Mouse (Mus musculus): ENCODE results near the gene A2ml1. TPM values are rescaled to one million over a fixed set of nuclear protein-coding genes. Genes with fewer than 3 reads are reported as not detected.

The A2ml1 gene
- polyA plus RNA-seq (2015; fragmentation: Nextera tagmentation; extraction: Ambion mirVana): 13.2 and 17.3 TPM in 2 replicates

DNA sequence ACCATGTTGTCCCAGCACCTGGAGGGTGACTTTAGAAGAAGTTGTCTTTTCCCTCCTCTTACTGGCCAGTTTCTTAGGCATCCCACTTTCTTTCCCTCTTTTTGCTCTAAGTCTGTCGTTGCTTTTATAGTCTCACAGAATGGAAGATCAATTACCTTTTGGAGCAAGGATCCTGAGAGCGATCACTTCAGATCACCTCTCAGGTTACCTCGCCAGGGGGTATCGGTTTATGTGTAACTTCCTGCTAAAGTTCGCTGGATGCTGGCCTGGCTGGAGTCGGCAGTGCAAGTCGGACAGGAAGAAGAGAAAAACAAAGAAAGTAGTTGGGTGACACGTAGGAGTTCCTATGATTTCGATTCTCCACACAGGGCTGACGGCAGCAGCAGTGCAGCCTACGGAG lies at the start of gene A2ml1:
Gene A2ml1 (minus strand): TSS at position 101 of the 400 bp plus-strand sequence.

DNA sequence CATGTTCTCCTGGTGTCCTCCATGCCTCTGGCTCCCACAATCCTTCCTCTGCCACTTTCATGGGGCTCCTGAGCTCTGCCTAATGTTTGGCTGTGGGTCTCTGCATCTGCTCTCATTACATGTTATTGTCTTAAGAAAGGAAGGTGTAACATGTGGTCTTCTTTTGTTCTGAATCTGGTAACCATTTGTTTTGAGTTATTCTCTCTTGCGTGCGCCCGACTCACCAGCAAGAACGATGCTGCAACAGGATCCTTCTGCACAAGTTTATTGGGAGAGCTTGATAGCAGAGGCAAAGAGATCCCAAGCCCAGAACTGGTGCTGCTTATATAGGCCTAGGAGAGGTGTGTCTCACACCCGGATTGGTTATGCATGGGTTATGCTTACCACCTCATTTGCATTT lies 42.0 kb upstream of the A2ml1 start, which contains the start of gene Klrb1a:
Gene Klrb1a (minus strand): TSS at position 101 of the 400 bp plus-strand sequence.

DNA sequence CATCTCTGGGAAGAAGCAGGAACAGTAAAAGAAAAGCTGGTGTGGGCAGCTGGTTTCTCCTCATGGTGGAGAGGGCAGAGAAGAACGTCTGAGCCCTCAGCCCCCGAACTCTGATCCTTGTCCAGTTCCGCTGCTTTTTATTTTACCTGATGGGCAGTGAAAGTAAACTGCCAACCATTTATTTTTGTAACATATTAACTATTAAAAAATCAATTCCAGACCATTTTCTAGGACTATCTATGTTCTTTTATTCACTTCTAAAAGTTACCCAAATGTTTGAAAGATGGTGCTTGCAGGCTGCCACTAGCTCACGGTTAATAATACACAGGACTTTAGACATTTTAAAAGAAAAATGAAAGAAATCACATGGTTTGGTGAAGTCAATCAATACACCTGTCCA lies 54.8 kb downstream of the A2ml1 start, which contains the start of gene Pzp:
Gene Pzp (minus strand): TSS at position 120 of the 400 bp plus-strand sequence.

Other genes with a start within 250 kb of the A2ml1 start
- 17.0 and 20.1 TPM in 2 replicates for gene Tulp3, start 225.8 kb downstream of the A2ml1 start, polyA plus RNA-seq (2015; fragmentation: Nextera tagmentation; extraction: Ambion mirVana)
- gene Rhno1, start 218.7 kb downstream of the A2ml1 start, polyA plus RNA-seq (2015; fragmentation: Nextera tagmentation; extraction: Ambion mirVana): 48.6 and 51.2 TPM in 2 replicates
- gene Foxm1, start 218.6 kb downstream of the A2ml1 start, polyA plus RNA-seq (2015; fragmentation: Nextera tagmentation; extraction: Ambion mirVana): 3.3 and 3.7 TPM in 2 replicates
- 0.47 and 0.85 TPM in 2 replicates for gene Tex52, start 206.2 kb downstream of the A2ml1 start, polyA plus RNA-seq (2015; fragmentation: Nextera tagmentation; extraction: Ambion mirVana)
- not detected in 2 replicates for gene Gm44596, start 206.1 kb downstream of the A2ml1 start, polyA plus RNA-seq (2015; fragmentation: Nextera tagmentation; extraction: Ambion mirVana)
- gene Nrip2, start 182.3 kb downstream of the A2ml1 start, polyA plus RNA-seq (2015; fragmentation: Nextera tagmentation; extraction: Ambion mirVana): 12.0 and 16.8 TPM in 2 replicates
- gene Itfg2, start 156.7 kb downstream of the A2ml1 start, polyA plus RNA-seq (2015; fragmentation: Nextera tagmentation; extraction: Ambion mirVana): 30.7 and 35.2 TPM in 2 replicates
- gene Fkbp4, start 142.9 kb downstream of the A2ml1 start, polyA plus RNA-seq (2015; fragmentation: Nextera tagmentation; extraction: Ambion mirVana): 209 and 224 TPM in 2 replicates
- gene Pzp, start 54.9 kb downstream of the A2ml1 start, polyA plus RNA-seq (2015; fragmentation: Nextera tagmentation; extraction: Ambion mirVana): 0.30 and 0.57 TPM in 2 replicates
- 0.21 and 0.38 TPM in 2 replicates for gene Klrb1a, start 41.9 kb upstream of the A2ml1 start, polyA plus RNA-seq (2015; fragmentation: Nextera tagmentation; extraction: Ambion mirVana)
- gene Clec2h, start 80.8 kb upstream of the A2ml1 start, polyA plus RNA-seq (2015; fragmentation: Nextera tagmentation; extraction: Ambion mirVana): not detected in 2 replicates
- 0.93 and 0.99 TPM in 2 replicates for gene Klrb1, start 141.5 kb upstream of the A2ml1 start, polyA plus RNA-seq (2015; fragmentation: Nextera tagmentation; extraction: Ambion mirVana)
- 0.13 TPM in 1 of 2 replicates, not detected in the other for gene Klrb1c, start 207.6 kb upstream of the A2ml1 start, polyA plus RNA-seq (2015; fragmentation: Nextera tagmentation; extraction: Ambion mirVana)
- not detected in 2 replicates for gene Gm44511, start 244.7 kb upstream of the A2ml1 start, polyA plus RNA-seq (2015; fragmentation: Nextera tagmentation; extraction: Ambion mirVana)
- gene Klrb1b, start 244.7 kb upstream of the A2ml1 start, polyA plus RNA-seq (2015; fragmentation: Nextera tagmentation; extraction: Ambion mirVana): not detected in 2 replicates